Mouse (Mus musculus) T-helper 2 cell (primary cell): ENCODE data around the gene Ccdc107.

Experiments used
- in situ Hi-C: fragments of 300-600 bp; cut with MboI, MseI; formaldehyde crosslinking; loops from one replicate; pipeline ENCODE4 v1.15.1; 2025; ENCODE audit warnings: high pct_unique_total_duplicates

The Ccdc107 gene

GRCm38 (mm10) chr4:43492821-43493185, at the start of gene Ccdc107:
Ccdc107 (plus strand) TSS chr4:43492900.
- in situ Hi-C loops, result no loop called here

DNA sequence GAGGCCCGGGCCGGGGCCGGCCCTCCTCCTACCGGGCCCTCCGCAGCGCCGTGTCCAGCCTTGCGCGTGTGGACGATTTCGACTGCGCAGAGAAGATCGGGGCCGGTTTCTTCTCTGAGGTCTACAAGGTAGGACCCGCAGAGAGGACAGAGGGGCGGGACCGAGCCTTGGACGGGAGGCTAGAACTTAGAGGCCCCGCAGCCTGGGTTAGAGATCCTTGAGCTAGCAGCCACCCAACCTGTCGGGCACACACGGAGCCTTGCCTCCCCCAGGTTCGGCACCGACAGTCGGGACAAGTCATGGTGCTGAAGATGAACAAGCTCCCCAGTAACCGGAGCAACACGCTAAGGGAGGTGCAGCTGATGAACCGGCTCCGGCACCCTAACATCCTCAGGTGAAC, 49.2 kb upstream of the Ccdc107 start:
- in situ Hi-C loops, result loop anchor here (5.0 to 10.0 kb wide), 2 partner anchors 39 to 399 kb away; partner anchors contain the start of genes Fam214b and Sit1

- in situ Hi-C loops, result loop anchor here (10.0 kb wide), 1 partner anchor 402 kb away; the partner anchor contains the start of gene Fam214b
These were observed 45.4 kb upstream of the Ccdc107 start for GRCm38 (mm10) chr4:43447251-43447650.

GRCm38 (mm10) chr4:43448554-43448953, 44.1 kb upstream of the Ccdc107 start:
- in situ Hi-C loops, result loop anchor here (10.0 kb wide), 1 partner anchor 404 kb away; the partner anchor contains the start of gene Fam214b

- in situ Hi-C loops, result no loop called here
These were observed 40.4 kb upstream of the Ccdc107 start for GRCm38 (mm10) chr4:43452315-43452714.

DNA sequence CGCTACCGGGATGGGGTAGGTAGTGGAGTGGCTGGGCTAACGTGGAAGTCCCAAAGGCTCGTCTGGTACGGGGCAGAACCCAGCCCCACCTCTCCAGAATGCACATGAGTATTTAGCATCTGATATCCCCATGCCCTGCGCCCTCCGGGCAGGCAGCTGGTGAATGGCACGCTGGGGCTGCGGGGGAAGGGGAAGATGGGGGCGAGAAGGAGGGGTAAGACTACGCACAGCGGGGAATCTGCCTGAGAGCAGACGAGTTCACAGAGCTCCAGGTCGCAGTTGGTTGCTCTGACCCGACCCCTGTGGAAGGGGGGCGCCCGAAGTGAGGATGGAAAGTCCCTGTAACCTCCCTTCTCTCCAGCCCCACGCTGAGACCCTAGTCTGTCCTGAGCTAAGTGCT, 39.3 kb upstream of the Ccdc107 start:
- in situ Hi-C loops, result no loop called here

DNA sequence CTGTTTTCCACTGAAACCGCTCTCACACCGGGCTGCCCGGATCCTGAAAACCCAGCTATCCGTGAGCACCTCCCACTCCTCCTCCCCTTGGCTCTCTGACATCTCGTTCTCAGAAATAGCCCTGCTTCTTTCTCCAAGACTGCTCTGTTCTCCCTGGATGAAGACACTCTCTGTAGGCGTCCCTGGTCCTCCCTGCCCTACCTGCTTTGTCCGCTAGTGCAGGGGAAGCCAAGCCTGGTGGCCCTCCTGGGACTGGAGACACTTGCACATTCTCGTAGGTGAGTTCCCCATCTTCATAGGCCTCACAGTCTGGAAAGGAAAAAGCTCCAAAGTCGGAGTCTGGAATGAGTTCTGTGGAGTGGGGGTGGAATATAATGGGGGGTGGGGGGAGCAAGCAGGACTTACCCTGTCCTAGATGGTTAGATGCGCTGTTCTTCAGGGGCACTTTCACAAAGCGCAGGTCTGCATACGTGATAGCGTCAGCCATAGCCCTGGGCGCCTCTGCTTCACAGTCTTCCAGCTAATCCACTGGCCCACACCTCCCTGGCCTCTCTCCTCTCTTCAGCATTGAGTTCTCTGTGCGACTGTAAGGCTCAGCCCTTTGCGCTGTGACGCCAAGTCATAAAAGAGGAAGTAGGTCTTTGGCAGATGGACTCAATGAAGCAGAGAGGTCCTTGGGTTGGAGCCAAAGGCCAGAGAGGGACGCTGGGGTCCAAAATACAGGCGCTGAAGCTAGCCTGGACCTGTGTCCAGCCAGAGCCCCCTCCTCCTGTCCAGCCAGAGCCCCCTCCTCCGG, 38.5 kb upstream of the Ccdc107 start, which contains the start of gene Cd72:
Gene Cd72 (minus strand): TSS at position 588 of the 796 bp plus-strand sequence.
- in situ Hi-C loops, result no loop called here

DNA sequence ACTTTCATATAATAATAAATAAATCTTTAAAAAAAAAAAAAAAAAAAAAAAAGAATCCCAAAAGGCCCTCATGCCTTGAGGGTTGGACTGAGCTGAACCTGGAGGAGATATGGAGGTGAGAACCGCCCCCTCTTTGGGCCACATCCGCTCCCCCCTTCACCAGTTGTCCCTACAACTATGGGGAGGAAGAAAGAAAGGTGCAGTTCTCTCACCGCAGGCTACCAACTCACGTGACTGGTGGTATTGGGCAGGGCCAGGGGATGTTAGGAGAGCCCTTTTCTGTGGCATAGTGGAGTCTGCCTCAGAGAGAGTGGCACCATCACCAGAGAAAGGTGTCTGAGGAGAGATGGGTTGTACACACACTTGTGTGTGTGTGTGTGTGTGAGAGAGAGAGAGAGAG, 36.2 kb upstream of the Ccdc107 start:
- in situ Hi-C loops, result no loop called here

DNA sequence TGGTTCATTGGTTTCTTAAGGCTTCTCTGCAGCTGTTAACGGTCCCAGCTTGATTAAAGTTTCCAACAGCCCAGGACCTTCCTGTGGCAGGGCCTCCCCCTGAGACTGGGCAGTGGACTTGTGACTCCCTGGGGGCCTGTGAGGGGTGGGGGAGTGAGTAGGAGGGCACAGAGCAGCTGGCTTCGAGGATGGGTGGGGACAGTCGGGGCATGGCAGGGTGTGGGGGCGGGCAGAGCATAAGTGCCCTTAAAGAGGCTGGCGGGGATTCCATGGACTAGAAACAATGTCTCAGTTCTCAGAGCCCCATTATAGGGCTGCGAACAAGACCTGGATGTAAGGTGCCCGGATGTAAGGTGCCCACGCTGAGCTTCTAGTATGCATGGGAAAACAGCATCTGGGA, 35.6 kb upstream of the Ccdc107 start:
- in situ Hi-C loops, result no loop called here

DNA sequence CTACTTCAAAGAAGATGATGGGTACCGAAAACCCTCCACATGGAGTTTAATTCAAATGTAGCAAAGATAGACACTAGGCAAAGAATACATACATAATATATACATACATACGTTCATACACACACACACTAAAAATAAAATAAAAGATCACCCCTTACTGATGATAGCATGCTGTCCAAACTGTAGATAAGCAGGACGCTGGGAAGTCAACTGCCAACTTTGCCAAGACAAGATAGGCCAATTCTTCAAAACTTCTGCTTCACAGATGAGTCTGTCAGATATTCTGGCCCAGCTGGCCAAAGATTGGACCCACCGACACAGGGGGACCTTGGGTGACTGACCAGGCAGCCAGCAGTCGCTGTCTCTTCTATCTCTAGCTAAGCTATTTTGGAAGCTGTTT, 29.6 kb upstream of the Ccdc107 start:
- in situ Hi-C loops, result no loop called here

DNA sequence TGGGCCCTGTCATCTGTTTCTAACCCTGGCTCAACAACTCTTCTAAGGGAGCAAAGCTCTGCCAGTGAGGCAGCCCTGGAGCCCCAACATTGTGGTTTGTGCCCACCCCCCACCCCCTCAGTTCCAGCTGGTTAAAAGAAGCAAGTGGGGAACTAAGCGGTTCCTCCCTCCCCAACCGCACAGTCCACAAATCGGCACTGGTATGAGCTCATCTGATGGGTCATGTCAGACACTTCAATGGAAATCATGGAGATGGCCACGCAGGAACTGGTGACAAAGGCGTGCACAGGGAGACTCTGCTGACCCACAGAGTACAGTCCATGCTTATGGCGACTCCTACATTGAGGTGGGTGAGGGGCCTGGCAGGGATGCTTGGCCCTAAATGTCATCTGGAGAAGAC, 26.8 kb upstream of the Ccdc107 start:
- in situ Hi-C loops, result no loop called here

GRCm38 (mm10) chr4:43466872-43467271, 25.8 kb upstream of the Ccdc107 start:
- in situ Hi-C loops, result no loop called here

GRCm38 (mm10) chr4:43470301-43470700, 22.4 kb upstream of the Ccdc107 start:
- in situ Hi-C loops, result no loop called here

DNA sequence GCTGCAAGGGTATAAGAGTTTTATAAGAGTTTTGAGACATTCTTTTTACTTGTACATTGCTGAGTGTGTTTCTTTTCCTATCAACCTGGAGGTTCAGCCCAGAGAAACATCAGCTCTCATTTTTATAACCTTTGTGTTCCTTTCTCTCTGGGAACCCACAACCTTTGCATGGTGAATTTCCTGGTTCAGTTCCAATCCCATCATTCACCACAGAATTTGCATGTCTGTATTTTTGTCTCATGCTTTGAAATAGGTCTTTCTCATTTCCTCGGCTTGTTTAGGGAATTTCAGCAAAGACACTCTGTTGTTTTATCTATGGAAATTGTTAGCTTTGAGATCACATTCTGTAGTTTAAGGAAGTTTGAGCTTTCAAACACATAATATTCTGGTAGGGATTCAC, 19.1 kb upstream of the Ccdc107 start:
- in situ Hi-C loops, result no loop called here

GRCm38 (mm10) chr4:43476604-43477003, 16.1 kb upstream of the Ccdc107 start:
- in situ Hi-C loops, result no loop called here

- in situ Hi-C loops, result no loop called here
These were observed 14.7 kb upstream of the Ccdc107 start for GRCm38 (mm10) chr4:43477857-43478533.

- in situ Hi-C loops, result no loop called here
These were observed 14.2 kb upstream of the Ccdc107 start for GRCm38 (mm10) chr4:43478534-43478858.

DNA sequence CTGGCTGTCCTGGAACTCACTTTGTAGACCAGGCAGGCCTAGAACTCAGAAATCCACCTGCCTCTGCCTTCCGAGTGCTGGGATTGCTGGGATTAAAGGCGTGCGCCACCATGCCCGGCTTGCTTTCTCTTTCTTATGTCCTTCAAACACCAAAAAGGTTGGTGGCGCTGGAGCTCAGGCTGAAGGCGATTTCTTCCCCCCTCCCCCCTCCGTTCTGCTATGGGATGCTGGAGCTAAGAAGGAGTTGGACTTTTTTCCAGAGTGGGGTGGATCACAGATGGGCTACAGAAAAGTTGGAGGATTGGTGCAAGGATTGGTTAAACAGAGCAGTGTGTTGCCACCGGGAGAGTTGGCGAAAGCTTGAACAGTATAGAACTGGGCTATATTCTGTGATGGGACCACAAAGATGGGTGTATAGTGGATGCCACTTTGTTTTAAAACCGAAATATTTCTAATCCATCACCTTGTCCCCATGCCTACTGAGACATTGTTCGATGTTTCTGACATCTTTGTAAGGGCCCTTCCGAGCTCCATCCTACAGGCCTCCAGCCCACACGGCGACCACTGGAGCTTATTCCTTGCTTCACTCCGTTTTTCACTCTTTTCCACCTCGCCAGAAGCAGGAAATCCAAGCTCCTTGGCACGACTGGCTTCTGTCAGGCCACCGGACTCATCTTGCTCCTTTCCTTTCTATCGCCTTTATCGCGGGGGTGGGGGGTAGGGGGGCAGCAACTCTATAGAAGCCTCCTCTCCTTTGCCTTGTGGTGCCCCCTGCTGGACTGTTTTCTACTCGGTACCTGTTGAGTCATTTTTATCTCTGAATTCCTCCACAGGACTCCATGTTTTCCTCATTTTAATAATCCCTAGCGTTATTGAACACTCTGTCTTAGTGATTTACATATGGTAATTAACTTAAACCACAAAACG, 13.5 kb upstream of the Ccdc107 start:
- in situ Hi-C loops, result no loop called here

DNA sequence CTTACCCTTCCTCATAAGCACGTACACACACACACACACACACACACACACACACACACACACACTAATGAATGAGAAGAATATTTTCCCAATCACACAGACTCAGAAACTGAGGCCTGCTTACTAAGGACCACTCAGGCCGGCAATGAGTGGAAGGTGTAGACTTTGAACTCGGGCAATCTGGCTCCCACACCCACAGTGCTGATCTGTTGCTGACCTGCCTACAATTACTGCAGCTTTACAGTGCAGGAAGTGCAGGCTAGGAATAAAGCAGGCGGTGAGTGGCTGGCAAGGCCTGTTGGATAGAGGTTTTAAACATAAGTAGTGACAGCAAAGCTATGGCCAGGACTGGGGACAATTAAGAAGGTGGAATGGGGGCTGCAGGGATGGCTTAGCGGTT, 11.7 kb upstream of the Ccdc107 start:
- in situ Hi-C loops, result loop anchor here (5.0 kb wide), 1 partner anchor 39 kb away; the partner anchor contains the start of gene Tesk1

DNA sequence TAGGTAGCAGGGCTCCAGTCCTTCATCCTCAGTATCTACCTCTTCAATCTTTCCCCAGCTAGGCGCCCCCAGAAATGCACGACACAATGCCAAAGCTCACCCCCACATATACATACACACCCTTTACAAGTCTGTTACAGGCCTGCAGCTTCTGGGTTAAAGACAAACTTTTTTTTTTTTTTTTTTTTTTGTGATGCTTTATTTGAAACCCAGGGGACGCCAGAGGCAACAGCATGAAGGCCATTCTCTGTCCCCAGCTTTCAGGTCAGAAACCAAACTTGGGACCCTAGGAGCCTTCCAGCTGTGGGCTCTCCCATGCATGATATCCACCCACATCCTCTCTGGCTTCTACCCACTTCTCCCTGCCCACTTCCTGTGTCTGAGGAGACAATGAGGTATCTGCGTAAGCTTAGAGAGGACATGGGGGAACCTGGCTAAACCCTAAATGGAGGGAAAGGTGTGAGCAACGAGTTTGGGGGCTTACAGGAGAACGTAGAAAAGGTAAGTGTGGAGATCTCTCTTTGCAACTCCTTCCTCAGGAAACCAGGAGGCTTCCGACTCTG, 10.7 kb upstream of the Ccdc107 start:
- in situ Hi-C loops, result loop anchor here (5.0 kb wide), 1 partner anchor 40 kb away; the partner anchor contains the start of gene Tesk1

GRCm38 (mm10) chr4:43482591-43482990, 10.1 kb upstream of the Ccdc107 start:
- in situ Hi-C loops, result loop anchor here (5.0 kb wide), 1 partner anchor 40 kb away; the partner anchor contains the start of gene Tesk1
